Mouse (Mus musculus) right cerebral cortex, adult 2 months (tissue): ENCODE data around the gene Zfp568.
A peak's percentile ranks its signal among the peaks of the same experiment; 100 is the strongest.
"Not testable (repeated sequence)": the region's sequence is repeated elsewhere in the genome, so short reads cannot be mapped to it uniquely, and the experiment has no call there.

Experiments
- DNase-seq, 2 experiments: peaks; one replicate each; pipeline ENCODE4 v3.0.0; 2021 to 2022; ENCODE audit warnings: low spot score in 2 of 2

Zfp568 gene

DNA sequence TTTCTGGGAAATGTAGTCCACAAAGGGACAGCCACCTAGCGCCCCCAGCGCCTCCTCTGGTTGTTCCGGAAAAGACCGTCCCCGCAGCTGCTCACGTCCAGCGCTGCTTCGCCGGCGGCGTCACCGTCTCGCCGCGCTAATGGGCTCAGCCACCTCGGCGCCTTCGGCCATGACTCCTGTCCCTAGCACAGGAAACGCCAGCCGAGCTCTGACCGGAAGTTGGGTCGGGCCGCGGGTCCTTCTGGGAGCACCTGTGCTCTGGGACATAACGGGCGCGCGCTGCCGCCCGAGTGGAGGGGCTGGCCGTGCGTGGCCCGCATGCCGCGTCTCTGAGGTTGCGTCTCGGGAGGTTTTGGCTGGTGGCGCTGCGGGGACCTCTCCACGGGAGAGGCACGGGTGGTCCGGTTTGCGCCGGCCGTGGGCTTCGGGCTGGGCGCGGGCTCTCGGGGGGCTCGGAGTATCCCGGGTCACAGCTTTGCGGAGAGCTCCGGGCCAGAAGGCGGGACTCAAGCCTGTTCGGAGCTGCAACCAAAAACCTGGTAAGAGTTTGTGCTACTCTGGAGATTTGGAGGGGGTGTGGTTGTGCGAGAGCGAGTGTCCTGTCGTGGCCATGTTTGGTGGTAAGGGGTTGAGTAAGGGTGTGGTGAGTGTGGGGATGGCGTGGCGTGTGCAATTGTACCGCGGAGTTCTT is at the start of gene Zfp568:
Gene Zfp568 (plus strand): TSS at position 266 of the 691 bp plus-strand sequence.
- DNase-seq = peak; percentile 88 to 94

DNA sequence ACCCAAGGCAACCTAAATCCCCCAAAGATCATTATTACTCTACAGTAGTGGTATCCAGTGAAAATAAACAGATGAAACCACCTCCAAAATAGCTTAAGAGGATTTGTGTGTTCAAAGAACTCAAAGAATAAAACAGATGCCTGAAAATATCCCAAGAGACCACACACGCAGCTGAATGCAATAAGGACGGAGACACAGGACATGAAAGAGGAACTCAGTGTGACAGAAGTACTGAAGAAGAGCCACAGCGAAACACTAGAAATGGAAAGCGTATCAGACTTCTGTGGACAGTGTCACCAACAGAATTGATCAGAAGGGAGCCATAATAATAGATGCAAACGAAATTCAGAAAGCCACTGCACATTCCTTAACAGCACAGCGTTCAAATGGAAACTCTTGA is 44.9 kb upstream of the Zfp568 start:
- no peak for DNase-seq

DNA sequence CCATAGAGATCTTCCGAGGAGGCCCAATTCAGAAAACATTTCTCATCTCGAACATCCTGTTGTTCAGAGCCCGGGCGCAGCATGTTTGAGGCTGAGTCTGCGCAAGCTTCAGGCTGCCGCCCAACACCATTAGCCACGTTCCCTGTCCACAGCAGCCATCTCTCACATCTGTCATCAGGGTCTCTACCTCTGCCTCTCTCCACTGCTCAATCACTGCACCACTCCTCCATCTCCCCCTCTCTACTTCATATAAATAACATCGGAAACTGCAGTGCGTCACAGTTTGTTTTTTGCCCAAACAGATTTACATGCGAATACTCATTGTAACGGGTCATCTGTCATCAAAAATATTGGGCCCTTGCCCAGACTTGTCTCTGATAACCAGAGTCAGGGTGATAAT is 42.7 kb upstream of the Zfp568 start:
- no peak for DNase-seq

DNA sequence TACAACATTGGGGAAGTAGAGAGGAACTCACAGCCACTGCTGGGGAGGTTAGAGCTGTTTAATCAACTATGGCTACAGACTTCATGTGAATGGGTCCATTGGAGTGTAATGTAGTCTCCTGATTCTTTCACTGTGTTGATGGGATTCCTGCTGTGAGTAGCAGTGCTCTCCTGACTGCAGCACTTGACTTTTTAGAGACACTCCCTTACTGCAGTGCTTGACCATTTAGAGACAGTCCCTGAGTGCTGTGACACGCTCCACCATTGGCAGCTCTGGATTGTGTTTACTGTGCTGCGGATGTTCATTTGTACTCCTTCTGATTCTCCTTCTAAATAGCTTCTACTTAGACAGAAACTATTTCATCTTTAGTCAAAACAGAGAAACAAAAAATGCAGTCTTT is 41.0 kb upstream of the Zfp568 start:
- no peak for DNase-seq

DNA sequence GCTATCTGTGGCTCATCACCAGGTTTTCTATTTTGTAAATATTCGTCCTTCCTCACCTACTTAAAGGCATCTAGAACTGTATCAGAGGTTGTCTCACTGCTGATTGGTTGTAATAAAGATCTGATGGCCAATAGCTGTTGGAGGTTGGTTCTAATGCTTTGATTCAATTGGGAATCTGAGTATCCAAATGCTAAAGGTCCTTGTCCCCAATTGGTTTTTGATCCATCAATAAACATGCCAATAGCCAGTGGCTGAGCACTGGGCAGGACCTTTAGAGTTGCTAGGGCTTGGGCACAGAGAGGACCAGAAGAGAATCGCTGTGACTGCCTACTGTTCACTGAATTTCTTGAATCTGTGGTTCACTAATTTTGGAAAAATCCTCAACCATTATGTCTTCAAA is 40.0 kb upstream of the Zfp568 start:
- no peak for DNase-seq

DNA sequence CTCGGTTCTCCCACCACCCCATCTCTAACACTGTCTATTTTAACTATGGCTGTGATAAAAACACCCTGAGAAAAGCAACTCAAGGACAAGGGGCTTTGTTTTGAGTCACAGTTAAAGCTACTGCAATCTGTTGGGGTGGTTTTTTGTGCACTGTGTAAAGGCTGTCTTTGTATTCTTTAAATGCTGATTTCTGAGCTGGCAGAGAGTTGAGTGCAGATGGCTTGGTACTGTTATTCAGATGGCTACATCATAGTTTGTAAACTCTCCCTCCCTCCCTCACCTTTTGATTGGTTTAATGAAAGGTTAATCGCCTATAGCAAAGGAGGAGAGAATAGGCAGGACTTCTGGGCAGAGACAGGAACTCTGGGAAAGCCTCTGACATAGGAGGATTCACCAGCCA is 39.6 kb upstream of the Zfp568 start:
- no peak for DNase-seq

DNA sequence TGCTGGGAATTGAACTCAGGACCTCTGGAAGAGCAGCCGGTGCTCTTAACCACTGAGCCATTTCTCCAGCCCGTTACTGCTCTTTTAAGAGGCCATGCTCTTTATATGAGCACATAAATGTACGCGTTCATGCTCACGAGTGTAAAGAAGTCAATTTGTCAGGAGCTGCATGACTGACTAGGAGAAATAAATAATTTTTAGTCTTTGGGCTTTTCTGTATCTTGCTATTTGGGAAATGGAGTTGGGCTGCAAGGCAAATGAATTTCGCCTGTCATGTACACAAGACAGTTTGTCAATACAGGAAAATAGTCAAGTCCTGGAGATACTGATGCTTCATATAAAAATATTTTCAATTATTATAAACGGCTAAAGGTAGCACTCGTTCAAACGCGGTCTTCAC is 30.7 kb upstream of the Zfp568 start:
- no peak for DNase-seq

DNA sequence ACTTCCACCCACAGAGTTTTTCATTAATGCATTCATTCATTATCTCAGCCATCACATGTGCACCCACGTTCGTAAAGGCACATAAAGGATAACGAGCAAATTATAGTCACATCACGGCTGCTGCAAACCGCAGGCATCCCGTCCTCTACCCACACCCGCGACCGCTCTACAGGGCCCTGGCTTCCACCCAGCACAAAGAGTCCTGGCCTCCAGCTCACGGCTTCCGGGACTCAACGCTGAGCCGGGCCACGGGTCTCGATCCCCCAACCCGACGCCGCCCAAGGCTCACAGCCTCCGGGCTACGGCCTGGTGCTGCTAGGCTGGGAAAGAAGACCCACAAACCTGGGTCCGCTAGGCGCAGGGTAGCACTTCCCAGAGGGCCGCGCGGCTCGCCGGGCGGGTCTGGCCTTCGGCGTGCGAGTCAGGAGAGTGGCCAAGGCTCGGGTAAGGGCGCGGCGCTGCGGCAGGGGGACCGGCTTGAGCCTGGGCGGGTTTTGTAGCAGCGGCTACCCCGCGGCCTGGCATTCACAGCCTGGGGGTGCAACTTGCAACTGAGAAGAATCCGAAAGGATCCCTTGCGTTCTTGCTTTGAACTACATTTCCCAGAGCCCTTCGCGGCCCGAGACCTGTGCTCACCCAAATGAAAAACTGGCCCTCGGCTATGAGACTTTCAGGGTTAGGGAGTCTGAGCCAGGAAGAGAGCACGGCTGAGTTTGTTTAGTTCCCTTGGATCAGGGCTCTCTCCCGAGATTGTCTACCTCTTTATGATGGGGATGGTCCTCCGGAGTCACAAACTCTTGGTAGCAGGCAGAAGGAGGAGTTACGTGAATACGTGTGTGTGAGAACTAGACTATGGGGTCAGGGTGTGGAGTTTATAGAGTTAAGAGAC is 30.0 kb upstream of the Zfp568 start, which contains the start of gene Zfp74:
Gene Zfp74 (minus strand): TSS at position 577 of the 889 bp plus-strand sequence.
- DNase-seq = peak; percentile 85 to 87

DNA sequence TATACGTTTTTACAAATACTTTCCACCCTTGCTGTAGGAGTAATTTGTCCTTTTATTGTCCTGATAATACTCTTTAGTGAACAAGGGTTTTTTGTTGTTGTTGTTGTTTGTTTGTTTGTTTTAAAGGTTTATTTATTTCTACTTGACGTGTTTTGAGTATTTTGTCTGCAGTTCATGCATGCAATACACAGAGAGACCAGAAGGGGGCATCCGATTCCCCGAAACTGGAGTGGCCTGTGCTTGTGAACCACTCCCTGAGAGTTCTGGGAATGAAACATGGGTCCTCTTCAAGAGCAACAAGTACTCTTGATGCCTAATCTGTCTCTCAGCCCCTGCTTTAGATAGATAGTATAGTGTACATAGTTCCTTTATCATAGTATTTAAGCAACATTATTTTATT is 29.0 kb upstream of the Zfp568 start:
- peak in 1 of 2 experiments; percentile 34 for DNase-seq

DNA sequence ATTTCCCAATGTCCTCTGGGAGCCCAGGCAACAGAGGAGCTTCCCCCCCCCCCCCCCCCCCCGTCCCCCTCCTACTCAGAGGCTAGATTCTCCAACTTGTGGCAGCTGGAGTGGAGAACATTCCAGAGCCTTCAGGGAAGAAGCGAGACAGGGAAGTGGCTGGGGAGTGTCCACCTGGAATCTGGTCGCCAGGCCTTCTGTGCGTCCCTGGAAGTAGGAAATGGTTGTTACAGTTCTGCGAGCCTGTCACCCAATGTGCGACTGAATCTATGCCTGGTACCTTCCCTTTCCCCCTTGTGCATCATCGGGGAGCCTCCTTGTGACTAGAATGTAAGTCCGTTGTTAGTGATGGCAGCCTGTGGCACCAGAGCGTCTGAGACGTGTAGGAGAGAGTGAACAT is 27.5 kb upstream of the Zfp568 start:
- peak; percentile 17 to 20 for DNase-seq

DNA sequence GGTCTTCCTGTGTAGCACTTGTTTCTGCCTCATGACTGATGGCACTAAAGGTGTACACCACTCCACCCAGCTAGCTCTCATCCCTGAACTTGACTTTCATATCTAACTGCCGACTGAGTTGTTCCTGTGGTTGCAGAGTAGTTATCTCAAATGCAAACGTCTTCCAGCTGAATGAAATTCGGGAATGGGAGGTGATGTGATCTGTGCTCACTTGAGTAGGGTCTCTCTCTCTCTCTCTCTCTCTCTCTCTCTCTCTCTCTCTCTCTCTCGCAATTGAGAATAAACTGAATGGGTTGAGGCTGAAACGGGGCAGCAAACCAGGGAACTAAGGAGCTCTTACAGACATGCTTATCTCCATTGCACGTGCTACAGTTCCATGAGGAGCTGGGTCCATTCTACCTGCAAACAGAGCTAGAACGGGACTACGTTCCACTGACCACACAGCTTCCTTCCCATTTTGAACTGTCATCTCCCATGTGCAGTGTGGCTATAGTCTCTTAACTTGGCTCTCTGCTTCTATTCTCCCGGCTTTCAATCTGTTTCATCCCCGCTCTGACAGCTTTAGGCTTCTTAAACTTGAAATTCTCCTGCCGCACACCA is 25.5 kb upstream of the Zfp568 start:
- DNase-seq = no peak

DNA sequence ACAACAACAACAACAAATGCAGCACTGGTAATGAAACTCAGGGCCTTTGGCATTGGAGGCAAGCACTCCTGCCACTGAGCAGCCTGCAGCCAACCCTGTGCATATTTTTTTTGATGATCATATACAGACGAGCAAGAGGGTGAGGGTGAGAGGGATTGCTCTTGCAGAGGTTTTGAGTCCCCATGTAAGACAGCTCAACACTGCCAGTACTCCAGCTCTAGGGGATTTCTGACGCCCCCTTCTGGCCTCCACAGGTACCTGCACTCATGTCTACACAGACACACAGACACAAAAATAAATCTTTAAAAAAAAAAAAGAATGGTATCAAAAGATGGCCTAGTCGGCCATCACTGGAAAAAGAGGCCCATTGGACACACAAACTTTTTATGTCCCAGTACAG is 24.8 kb upstream of the Zfp568 start:
- no peak for DNase-seq

DNA sequence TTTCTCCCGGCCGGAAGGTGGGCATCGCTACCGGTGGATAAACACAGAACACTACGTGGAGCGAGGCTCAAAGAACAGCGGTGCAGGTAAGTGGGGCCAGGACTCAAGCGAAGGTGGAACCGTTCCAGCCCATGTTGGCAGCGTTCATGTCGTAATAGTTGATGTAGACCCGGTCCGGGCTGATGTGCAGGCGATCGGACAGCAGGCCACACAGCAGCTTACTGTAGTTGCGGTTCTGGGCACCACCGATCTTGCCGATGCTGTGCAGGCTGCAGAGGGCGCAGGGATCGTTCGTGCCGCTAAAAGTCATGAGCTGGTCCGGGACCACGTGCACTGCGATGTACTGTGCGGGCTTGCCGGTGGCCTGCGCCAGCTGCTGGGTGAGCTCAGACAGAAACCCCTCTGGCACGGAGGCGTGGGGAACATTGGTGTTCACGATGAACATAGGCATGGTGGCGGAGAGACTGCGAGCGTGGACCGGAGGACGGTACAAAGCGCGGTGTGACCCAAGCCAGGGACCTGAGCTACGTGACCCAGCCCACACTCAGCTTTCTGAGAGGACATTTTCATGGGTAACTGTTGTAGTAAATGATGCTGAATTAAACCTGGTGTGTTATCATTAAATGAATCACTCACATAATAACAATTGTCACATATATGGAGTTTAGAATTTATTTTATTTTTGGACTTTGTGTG is 18.5 kb upstream of the Zfp568 start:
- DNase-seq = not testable (repeated sequence)

DNA sequence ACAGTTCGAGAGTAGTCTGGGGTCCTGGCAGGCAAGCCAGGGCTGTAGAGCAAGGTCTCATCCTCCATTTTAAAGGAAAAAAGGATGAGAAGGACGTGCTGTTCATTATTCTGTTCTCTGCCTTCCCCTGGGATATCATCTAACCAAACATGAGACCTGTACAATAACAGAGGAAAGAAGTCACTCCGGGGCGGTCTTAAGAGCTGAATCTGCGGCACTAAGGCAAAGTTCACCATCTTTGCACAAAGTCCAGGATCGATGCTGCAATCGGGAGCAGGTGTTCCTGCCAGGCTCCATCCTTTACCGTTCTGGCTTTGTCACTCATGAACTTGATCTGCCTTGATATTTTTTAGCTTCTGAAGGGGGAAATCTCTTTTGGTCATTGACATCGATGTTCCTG is 13.1 kb upstream of the Zfp568 start:
- DNase-seq = no peak

DNA sequence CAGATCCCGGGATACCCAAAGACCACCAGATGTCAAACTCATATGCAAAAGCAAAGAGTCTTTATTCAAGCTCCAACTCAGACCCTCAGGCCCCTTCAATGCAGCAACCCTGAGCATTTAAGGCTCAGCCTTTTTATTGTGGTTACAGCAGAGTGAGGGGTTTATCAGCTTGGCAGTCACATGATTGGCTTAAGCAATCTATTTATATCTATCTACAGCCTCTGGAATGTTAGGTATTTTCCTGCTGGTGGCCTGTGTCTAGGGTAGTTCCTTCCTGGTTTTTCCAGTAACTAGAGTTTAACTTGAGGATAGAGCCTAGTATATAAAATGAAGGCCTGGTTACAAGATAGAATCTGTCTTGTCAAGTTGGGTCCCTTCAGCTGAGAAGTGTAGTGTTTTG is 3.0 kb upstream of the Zfp568 start:
- DNase-seq = no peak

DNA sequence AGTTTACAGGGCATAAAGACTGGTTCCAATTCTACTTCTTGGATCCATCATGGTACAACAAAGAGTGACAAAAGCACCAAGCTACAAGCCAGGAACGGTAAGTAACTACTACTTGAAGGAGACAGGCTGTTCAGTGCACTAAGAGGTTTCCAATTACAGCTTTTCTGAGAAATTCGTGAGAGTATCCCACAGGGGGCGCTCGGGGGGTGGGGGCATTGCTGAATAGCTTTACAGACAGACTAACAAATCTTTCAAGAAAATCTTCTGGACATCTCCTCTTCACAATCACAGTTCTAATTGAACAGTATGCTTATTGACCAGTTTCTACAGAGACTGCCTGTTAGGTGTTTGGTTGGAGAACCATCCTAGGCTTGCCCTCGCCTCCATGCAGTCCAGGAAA is 2.3 kb upstream of the Zfp568 start:
- no peak for DNase-seq

DNA sequence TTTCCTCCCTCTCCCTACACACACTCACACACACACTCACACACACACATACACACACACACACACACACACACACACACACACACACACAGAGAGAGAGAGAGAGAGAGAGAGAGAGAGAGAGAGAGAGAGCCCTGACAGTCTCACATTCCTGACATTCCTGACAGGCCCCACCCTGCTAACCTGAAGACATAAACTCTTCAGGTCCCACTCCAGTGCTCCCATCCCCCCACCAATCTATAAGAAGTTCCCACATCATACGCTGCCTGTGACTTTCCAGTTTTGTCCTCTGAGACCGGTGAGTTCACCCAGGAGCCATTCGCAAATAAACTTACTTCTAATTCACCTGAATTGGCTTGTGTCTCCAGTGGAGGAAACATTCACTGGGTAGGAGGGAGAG is 1.9 kb upstream of the Zfp568 start:
- no peak for DNase-seq

DNA sequence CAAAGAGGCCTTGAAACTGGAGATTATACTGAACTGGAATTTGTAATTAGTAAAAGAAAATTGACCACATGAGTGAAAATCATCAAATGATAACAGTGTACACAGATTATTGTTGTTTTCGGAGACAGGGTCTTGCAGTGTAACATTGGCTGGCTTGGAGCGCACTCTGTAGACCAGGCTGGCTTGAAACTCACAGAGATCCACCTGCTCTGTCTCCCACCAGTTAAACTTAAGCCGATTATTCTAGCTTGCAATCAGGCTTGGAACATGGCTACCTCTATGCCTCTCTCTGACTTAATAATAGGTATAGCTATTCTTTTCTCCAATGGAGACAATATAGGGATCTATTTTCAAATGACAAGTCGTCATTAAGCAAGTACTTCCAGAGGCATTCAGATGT is 1.4 kb upstream of the Zfp568 start:
- DNase-seq = no peak

DNA sequence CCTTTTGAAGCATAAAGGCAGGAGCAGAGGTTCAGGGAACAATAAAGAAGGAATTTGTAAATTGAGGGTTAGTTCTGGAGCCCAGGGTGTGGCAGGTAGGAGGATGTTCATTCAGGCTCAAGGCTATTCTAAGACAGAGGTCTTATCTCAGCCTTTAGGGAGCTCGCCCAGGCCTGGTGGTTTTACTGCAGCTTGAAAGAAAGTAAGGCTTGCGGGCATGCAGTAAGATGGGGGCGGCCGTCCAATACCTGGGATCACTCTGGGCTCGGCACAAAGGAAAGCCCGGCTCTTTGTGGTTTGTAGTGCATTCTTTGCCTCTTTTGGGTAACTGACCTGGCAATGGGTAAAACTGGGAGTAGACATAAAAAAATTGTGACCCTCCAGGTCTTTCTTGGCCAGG is 824 bp upstream of the Zfp568 start:
- peak in 1 of 2 experiments; percentile 13 for DNase-seq

DNA sequence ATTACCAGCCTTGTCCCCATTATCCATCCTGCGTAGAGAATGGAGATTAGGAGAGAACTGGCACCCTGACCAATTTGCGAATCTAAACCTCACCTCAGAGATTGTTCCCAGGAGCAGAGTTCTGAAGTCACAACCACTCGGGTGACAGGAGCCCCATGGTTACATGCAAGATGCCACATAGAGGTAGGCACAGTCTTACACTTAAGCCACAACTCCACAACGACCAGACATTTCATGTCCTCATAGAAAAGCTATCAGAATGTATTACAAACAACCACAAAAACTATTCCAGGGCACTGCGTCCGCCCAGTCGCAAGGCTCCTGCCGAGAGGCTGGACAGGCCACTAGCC is 440 bp upstream of the Zfp568 start:
- no peak for DNase-seq

DNA sequence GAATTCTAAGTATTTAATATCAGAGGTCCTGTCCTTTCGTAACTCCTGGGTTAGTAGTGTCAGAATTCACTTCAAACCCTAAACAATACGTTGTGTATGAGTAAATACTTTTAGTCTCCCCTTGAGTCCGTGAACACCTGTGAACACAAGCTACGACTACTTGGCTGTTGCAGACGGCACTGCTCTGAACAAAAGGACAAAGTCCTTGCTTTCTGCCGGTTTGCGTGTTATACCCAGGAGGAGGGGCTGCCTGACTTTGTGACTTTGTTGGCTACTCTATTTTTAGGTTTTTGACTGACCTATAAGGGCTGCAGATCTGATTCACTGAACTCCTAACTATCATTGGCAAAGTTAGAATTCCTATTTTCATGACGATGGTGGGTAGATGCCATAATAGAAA is 2.3 kb downstream of the Zfp568 start:
- DNase-seq = no peak

DNA sequence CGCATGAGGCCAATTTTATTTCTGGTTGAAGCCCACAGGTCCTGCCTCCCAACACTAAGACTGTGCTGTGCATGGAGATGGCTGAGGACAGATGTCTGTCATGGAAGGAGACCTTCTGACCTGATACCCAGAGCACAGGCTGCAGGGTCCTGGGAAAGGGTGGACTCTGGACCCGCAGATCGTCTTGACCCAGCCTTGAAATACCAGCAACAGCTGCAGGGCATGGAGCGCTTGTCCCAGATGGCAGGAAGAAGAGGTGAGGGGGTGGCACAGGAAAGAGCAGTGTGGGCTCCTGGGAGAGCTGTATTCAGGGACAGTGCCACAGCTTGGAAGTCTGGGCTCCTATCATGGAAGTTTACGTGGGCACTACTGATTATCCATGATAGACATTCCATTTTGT is 3.8 kb downstream of the Zfp568 start:
- DNase-seq = no peak
